Mouse (Mus musculus) lung, embryonic 14.5 days (tissue): ENCODE measurements at regions not wholly inside any gene's neighbourhood (a gene's known extent, or its start where the extent isn't known, plus 50 kb on each side); places are given as distances from the start of the nearest gene placed in this dataset.

Experiments used
- ATAC-seq: fragments of 200-750 bp; cut with Nextera tagmentation; 2 replicates; pipeline ENCODE4 v1.8.0; 2017; ENCODE audit warnings: mild to moderate bottlenecking, moderate TSS enrichment, moderate library complexity; ENCODE audit not compliant: insufficient read depth
- DNase-seq: peaks from one replicate; pipeline ENCODE4 v3.0.0-alpha.2; 2015
- H3K27ac ChIP-seq: fragments of 300-500 bp; sonication (generic); 2 replicates; pipeline ENCODE4 v1.5.1; 2014; ENCODE audit warnings: low read depth, mild to moderate bottlenecking, moderate library complexity
- H3K27me3 ChIP-seq: fragments of 300-500 bp; sonication (generic); 2 replicates; pipeline ENCODE4 v1.6.1; 2014; ENCODE audit warnings: low read length, control low read depth; ENCODE audit not compliant: insufficient read depth
- H3K36me3 ChIP-seq: fragments of 300-500 bp; sonication (generic); 2 replicates; pipeline ENCODE4 v1.6.1; 2014; ENCODE audit warnings: control low read depth; ENCODE audit not compliant: insufficient read depth
- H3K4me1 ChIP-seq: fragments of 300-500 bp; sonication (generic); 2 replicates; pipeline ENCODE4 v1.6.1; 2014; ENCODE audit warnings: antibody characterized with exemption, control low read depth; ENCODE audit not compliant: insufficient read depth
- H3K4me2 ChIP-seq: fragments of 300-500 bp; sonication (generic); 2 replicates; pipeline ENCODE4 v1.6.1; 2014; ENCODE audit warnings: mild to moderate bottlenecking
- H3K4me3 ChIP-seq: fragments of 300-500 bp; sonication (generic); 2 replicates; pipeline ENCODE4 v1.5.1; 2014; ENCODE audit warnings: low read depth, low read length
- H3K9ac ChIP-seq: fragments of 300-500 bp; sonication (generic); 2 replicates; pipeline ENCODE4 v1.6.1; 2014
- H3K9me3 ChIP-seq: fragments of 300-500 bp; sonication (generic); 2 replicates; pipeline ENCODE4 v1.6.1; 2016; ENCODE audit warnings: low read depth, low read length, control low read depth
- CTCF ChIP-seq: IDR thresholded peaks from 2 replicates; pipeline ENCODE4 v1.5.1; 2016; ENCODE audit warnings: antibody characterized with exemption, low read depth
- WGBS: fragments of 180-500 bp; shearing (Covaris S2); extraction: QIAGEN DNeasy Blood & Tissue Kit; methylation state at CpG from one replicate; pipeline ENCODE4 v1.1.7; 2014; 5-methylcytosine and 5-hydroxymethylcytosine counted together

- DNase-seq, result peak; percentile 13
- no peak for TF ChIP-seq CTCF
Measured at GRCm38 (mm10) chr13:84950873-84951272, 238.3 kb upstream of the Ccnh start.

GRCm38 (mm10) chr13:84953161-84953560, 236.0 kb upstream of the Ccnh start:
- Histone ChIP-seq H3K36me3 (no peaks in the 10 kb centered on the region), H3K4me3 (no peak overlapping the region), H3K4me2 (no peak overlapping the region), H3K27me3 (no peaks in the 10 kb centered on the region), H3K9ac (no peak overlapping the region), H3K27ac (no peak overlapping the region), H3K9me3 (no peaks in the 10 kb centered on the region), H3K4me1 (no peaks in the 10 kb centered on the region)
- TF ChIP-seq CTCF, result no peak
- DNase-seq, result no peak
- 84% methylated on average over 2 of the region's 2 CpGs for WGBS
- no peak for ATAC-seq

More at GRCm38 (mm10) chr13:84950873-84951272, 238.3 kb upstream of the Ccnh start:
- Histone ChIP-seq H3K36me3 (no peaks in the 10 kb centered on the region), H3K4me2 (no peak overlapping the region), H3K4me3 (no peak overlapping the region), H3K9me3 (no peaks in the 10 kb centered on the region), H3K4me1 (no peaks in the 10 kb centered on the region), H3K27me3 (no peaks in the 10 kb centered on the region), H3K27ac (no peak overlapping the region), H3K9ac (no peak overlapping the region)
- no peak for ATAC-seq
- WGBS, result 54% methylated on average over 1 of the region's 1 CpGs

- no peak overlapping the region for H3K4me3 ChIP-seq
- no peaks in the 10 kb centered on the region for H3K4me1 ChIP-seq
- H3K4me2 ChIP-seq, result no peak overlapping the region
- H3K27ac ChIP-seq, result no peak overlapping the region
- DNase-seq (no peak), ATAC-seq (no peak)
- H3K36me3 ChIP-seq, result no peaks in the 10 kb centered on the region
- no peaks in the 10 kb centered on the region for H3K27me3 ChIP-seq
- TF ChIP-seq CTCF, result no peak
- 23% methylated on average over 1 of the region's 1 CpGs for WGBS
- no peaks in the 10 kb centered on the region for H3K9me3 ChIP-seq
- H3K9ac ChIP-seq, result no peak overlapping the region
Measured at GRCm38 (mm10) chr13:84953760-84954159, 235.4 kb upstream of the Ccnh start.

GRCm38 (mm10) chr13:84968943-84969342, 220.3 kb upstream of the Ccnh start:
- ATAC-seq, result no peak
- no peak for TF ChIP-seq CTCF

More at GRCm38 (mm10) chr13:84968943-84969342, 220.3 kb upstream of the Ccnh start:
- Histone ChIP-seq H3K9ac (no peak overlapping the region), H3K4me1 (no peaks in the 10 kb centered on the region), H3K9me3 (no peaks in the 10 kb centered on the region), H3K4me2 (no peak overlapping the region), H3K36me3 (no peaks in the 10 kb centered on the region), H3K27ac (no peak overlapping the region), H3K4me3 (no peak overlapping the region), H3K27me3 (no peaks in the 10 kb centered on the region)
- no peak for DNase-seq
- 56% methylated on average over 7 of the region's 7 CpGs for WGBS
